ENCODE assay signal across 9 mouse cellular contexts in genomic region chr3:104541139-104542064, GRCm38 (mm10). TPM values are rescaled to one million over a fixed set of nuclear protein-coding genes. Genes with fewer than 3 reads are reported as not detected.
A peak's percentile ranks its signal among the peaks of the same experiment; 100 is the strongest.
DNase-seq lines count a peak whose midpoint lies in the region; ATAC-seq and TF ChIP-seq lines count a peak whose summit lies in the region.
"Had no signal": no experiment of that assay in that cellular context is flagged by ENCODE, and none has a peak within 500 bp of the region (broad histone marks: within the 10 kb centered on the region; RNA-seq: fewer than 3 reads in every experiment).

No protein-coding gene starts in this region.

- H3K79me3 ChIP-seq in C2C12 (ENCODE audit: low read depth) = no peaks in the 10 kb centered on the region

- H3K4me3 ChIP-seq in C2C12 (ENCODE audit: insufficient read depth, poor library complexity, severe bottlenecking) = no peak overlapping the region
- H3K4me3 ChIP-seq in forebrain, embryonic 10.5 days = peak overlapping the region; percentile 50
- peak overlapping the region; percentile 25 to 27 for H3K4me3 ChIP-seq in heart, embryonic 14.5 days (ENCODE audit: control insufficient read depth in 1 of 2, insufficient read depth in 1 of 2, low read depth in 1 of 2, low read length in 2 of 2)
- H3K4me3 ChIP-seq in liver, embryonic 14.5 days (ENCODE audit: insufficient read depth in 1 of 2, low read depth in 2 of 2, low read length in 2 of 2) = peak overlapping the region; percentile 3 to 40; a peak in 1 of 4 replicates
- H3K4me3 ChIP-seq in neural tube, embryonic 14.5 days (ENCODE audit: low read depth, low read length) = peak overlapping the region; percentile 5; the same call in 1 of the 2 replicates
- no peak overlapping the region; the same call in 1 of the 2 replicates for H3K4me3 ChIP-seq in testis, adult 2 months (ENCODE audit: control insufficient read depth, low read depth, low read length)
- H3K4me3 ChIP-seq: erythroblast, embryonic 14.5 days had no signal

- peak; percentile 48; the same call in 1 of the 2 replicates for ATAC-seq in heart, embryonic 14.5 days (ENCODE audit: insufficient number of reproducible peaks, insufficient read depth, low FRiP score, low read depth)
- ATAC-seq in liver, embryonic 14.5 days (ENCODE audit: insufficient read depth) = peak; percentile 39; the same call in 1 of the 2 replicates
- peak; percentile 81; the same call in 1 of the 2 replicates for ATAC-seq in neural tube, embryonic 14.5 days (ENCODE audit: low read depth)

- TF ChIP-seq POLR2A in testis, adult 2 months (IDR thresholded peaks at IDR 0.05; ENCODE audit: control insufficient read depth, low read depth, low read length) = no peak

- no peaks in the 10 kb centered on the region for H3K27me3 ChIP-seq in C2C12 (ENCODE audit: control insufficient read depth, insufficient read depth, insufficient read length)
- no peaks in the 10 kb centered on the region for H3K27me3 ChIP-seq in forebrain, embryonic 10.5 days (ENCODE audit: poor library complexity, severe bottlenecking)
- no peaks in the 10 kb centered on the region for H3K27me3 ChIP-seq in heart, embryonic 14.5 days (ENCODE audit: control insufficient read depth, insufficient read depth, low read length)
- no peaks in the 10 kb centered on the region for H3K27me3 ChIP-seq in liver, embryonic 14.5 days (ENCODE audit: control insufficient read depth, insufficient read depth, low read length)
- H3K27me3 ChIP-seq in neural tube, embryonic 14.5 days (ENCODE audit: control insufficient read depth, insufficient read depth, low read length) = no peaks in the 10 kb centered on the region
- no peaks in the 10 kb centered on the region for H3K27me3 ChIP-seq in testis, adult 2 months (ENCODE audit: control insufficient read depth, insufficient read depth, low read length)

- 7% methylated on average over 21 of the region's 21 CpGs for WGBS in forebrain, embryonic 10.5 days
- WGBS in heart, embryonic 14.5 days = 8% methylated on average over 21 of the region's 21 CpGs
- WGBS in liver, embryonic 14.5 days (ENCODE audit: insufficient replicate concordance) = 18% methylated on average over 21 of the region's 21 CpGs
- WGBS in neural tube, embryonic 14.5 days = 1% methylated on average over 21 of the region's 21 CpGs

- H3ac ChIP-seq in C2C12 (ENCODE audit: control insufficient read depth, insufficient read length, low read depth) = peak overlapping the region; percentile 76

- H3K9ac ChIP-seq in heart, embryonic 14.5 days (ENCODE audit: low read length) = peak overlapping the region; percentile 60
- H3K9ac ChIP-seq in liver, embryonic 14.5 days (replicated peaks) = no peak overlapping the region
- peak overlapping the region; percentile 46 for H3K9ac ChIP-seq in neural tube, embryonic 14.5 days (replicated peaks; ENCODE audit: low read depth, low read length)

- DNase-seq in c-Kit-negative CD71-positive TER-119-positive erythroid progenitor cells, embryonic 14.5 days (ENCODE audit: low read depth, low spot score) = peak; percentile 13
- peak; percentile 72 for DNase-seq in forebrain, embryonic 10.5 days (ENCODE audit: extremely low spot score, low spot score)
- peak; percentile 55 to 71 for DNase-seq in kidney, postnatal 25 days
- DNase-seq in liver, embryonic 14.5 days (ENCODE audit: low read depth in 3 of 3, low spot score in 3 of 3) = peak in 2 of 3 experiments; percentile 36 to 37

- peak overlapping the region; percentile 87 for H3K27ac ChIP-seq in forebrain, embryonic 10.5 days
- H3K27ac ChIP-seq in heart, embryonic 14.5 days (replicated peaks in 1 of 2; ENCODE audit: control insufficient read depth in 1 of 2, insufficient read depth in 1 of 2, low read depth in 2 of 2, low read length in 2 of 2) = peak overlapping the region; percentile 26 to 58
- H3K27ac ChIP-seq in liver, embryonic 14.5 days = no peak overlapping the region
- peak overlapping the region; percentile 52; the same call in 1 of the 2 replicates for H3K27ac ChIP-seq in neural tube, embryonic 14.5 days (ENCODE audit: low read depth, low read length)
- H3K27ac ChIP-seq in testis, adult 2 months (ENCODE audit: control insufficient read depth, insufficient read depth, low read depth, low read length) = no peak overlapping the region

- no peaks in the 10 kb centered on the region for H3K79me2 ChIP-seq in C2C12 (ENCODE audit: control insufficient read depth, insufficient read depth)

- H3K4me2 ChIP-seq in heart, embryonic 14.5 days (ENCODE audit: low read length) = peak overlapping the region; percentile 60
- peak overlapping the region; percentile 43 for H3K4me2 ChIP-seq in liver, embryonic 14.5 days (ENCODE audit: low read depth)
- peak overlapping the region; percentile 44; the same call in 1 of the 2 replicates for H3K4me2 ChIP-seq in neural tube, embryonic 14.5 days (ENCODE audit: low read depth, low read length)

- peaks cover 20% of the 10 kb centered on the region for H3K4me1 ChIP-seq in forebrain, embryonic 10.5 days
- peaks cover 8 to 9% of the 10 kb centered on the region in 2 experiments; a peak in 3 of 4 replicates for H3K4me1 ChIP-seq in heart, embryonic 14.5 days (ENCODE audit: control insufficient read depth in 2 of 2, insufficient read depth in 2 of 2, low read length in 2 of 2)
- peaks cover 0 to 2% of the 10 kb centered on the region in 2 experiments; a peak in 2 of 4 replicates for H3K4me1 ChIP-seq in liver, embryonic 14.5 days (replicated peaks; ENCODE audit: control insufficient read depth in 2 of 2, insufficient read depth in 2 of 2, low read length in 1 of 2)
- peaks cover 5% of the 10 kb centered on the region; the same call in 1 of the 2 replicates for H3K4me1 ChIP-seq in neural tube, embryonic 14.5 days (ENCODE audit: control insufficient read depth, insufficient read depth, low read length)
- H3K4me1 ChIP-seq in testis, adult 2 months (ENCODE audit: control insufficient read depth, insufficient read depth, low read length) = peaks cover 11% of the 10 kb centered on the region

- H3K36me3 ChIP-seq in C2C12 (ENCODE audit: control insufficient read depth, insufficient read depth) = no peaks in the 10 kb centered on the region
- H3K36me3 ChIP-seq in forebrain, embryonic 10.5 days (replicated peaks) = no peaks in the 10 kb centered on the region
- no peaks in the 10 kb centered on the region for H3K36me3 ChIP-seq in heart, embryonic 14.5 days (ENCODE audit: control insufficient read depth, insufficient read depth, low read length)
- no peaks in the 10 kb centered on the region for H3K36me3 ChIP-seq in liver, embryonic 14.5 days (replicated peaks; ENCODE audit: control insufficient read depth, insufficient read depth, low read depth)
- H3K36me3 ChIP-seq in neural tube, embryonic 14.5 days (ENCODE audit: control insufficient read depth, insufficient read depth, low read length) = no peaks in the 10 kb centered on the region
- no peaks in the 10 kb centered on the region for H3K36me3 ChIP-seq in testis, adult 2 months (ENCODE audit: control insufficient read depth, insufficient read depth, low read length)

- no peaks in the 10 kb centered on the region for H3K9me3 ChIP-seq in forebrain, embryonic 10.5 days
- H3K9me3 ChIP-seq in heart, embryonic 14.5 days (ENCODE audit: control insufficient read depth, low read length) = no peaks in the 10 kb centered on the region
- no peaks in the 10 kb centered on the region for H3K9me3 ChIP-seq in liver, embryonic 14.5 days (ENCODE audit: control insufficient read depth, low read length)
- no peaks in the 10 kb centered on the region for H3K9me3 ChIP-seq in neural tube, embryonic 14.5 days (ENCODE audit: control insufficient read depth, low read length)

- TF ChIP-seq EP300 in liver, embryonic 14.5 days (IDR thresholded peaks at IDR 0.05; ENCODE audit: low read depth) = no peak

- peak; percentile 60 for TF ChIP-seq CTCF in C2C12 (IDR thresholded peaks at IDR 0.05; ENCODE audit: control insufficient read depth, insufficient read depth, insufficient read length)
- peak; percentile 83 for TF ChIP-seq CTCF in liver, embryonic 14.5 days (IDR thresholded peaks at IDR 0.05; ENCODE audit: low read depth)
- peak; percentile 70; the same call in 1 of the 2 replicates for TF ChIP-seq CTCF in testis, adult 2 months (IDR thresholded peaks at IDR 0.05; ENCODE audit: control insufficient read depth, insufficient read depth, insufficient replicate concordance, low read depth, low read length)

TF ChIP-seq in C2C12, 6 proteins besides CTCF, POLR2A, EP300 and RAD21:
- no peak for TF ChIP-seq CEBPB (IDR thresholded peaks at IDR 0.05; ENCODE audit: low read depth)
- TF ChIP-seq MYOD1 (IDR thresholded peaks at IDR 0.05; ENCODE audit: control insufficient read depth, insufficient read length, low read depth) = peak; percentile 96

RNA-seq across cellular contexts. Expression of gene Lrig2, which starts 29.7 kb away (rescaled TPM):
- polyA plus RNA-seq in C2C12 (2012; fragmentation: generic; extraction: Trizol) = 2.7 TPM
- 15.1 and 16.4 TPM in 2 replicates for polyA plus RNA-seq in forebrain, embryonic 10.5 days (2016; fragmentation: Nextera tagmentation; extraction: Ambion mirVana)
- 14.4 and 16.8 TPM in 2 replicates for polyA plus RNA-seq in heart, embryonic 14.5 days (2014; fragmentation: Nextera tagmentation; extraction: Ambion mirVana)
- polyA plus RNA-seq in liver, embryonic 14.5 days (2012; rRNA removed) = 1.9 and 2.1 TPM in 2 replicates
- polyA plus RNA-seq in liver, embryonic 14.5 days (2014; fragmentation: Nextera tagmentation; extraction: Ambion mirVana) = 2.5 and 3.1 TPM in 2 replicates
- 33.8 and 46.3 TPM in 2 replicates for polyA plus RNA-seq in neural tube, embryonic 14.5 days (2014; fragmentation: Nextera tagmentation; extraction: Ambion mirVana)
- 6.1 and 7.5 TPM in 2 replicates for polyA plus RNA-seq in testis, adult 2 months (2012; rRNA removed)

Comparison
In these comparisons a context has a peak if more than half of its experiments do, and no peak if none do; other contexts are left out.
1. H3K4me3 ChIP-seq: peak in forebrain, embryonic 10.5 days (single experiment), heart, embryonic 14.5 days (2 of 2), liver, embryonic 14.5 days (2 of 2) and neural tube, embryonic 14.5 days (single experiment); none in C2C12 (single experiment) and testis, adult 2 months (single experiment).
2. DNase-seq: peak in every context shown above with its lines; median percentile 72 in forebrain, embryonic 10.5 days; 63 in kidney, postnatal 25 days; 36 in liver, embryonic 14.5 days; 13 in c-Kit-negative CD71-positive TER-119-positive erythroid progenitor cells, embryonic 14.5 days.
3. H3K27ac ChIP-seq: peak in forebrain, embryonic 10.5 days (single experiment), heart, embryonic 14.5 days (2 of 2) and neural tube, embryonic 14.5 days (single experiment); none in liver, embryonic 14.5 days (single experiment) and testis, adult 2 months (single experiment).
4. Peak in every context shown above with its lines, with median percentiles within 50 percentile points of each other: CTCF ChIP-seq, ATAC-seq and H3K4me2 ChIP-seq.